Mouse (Mus musculus) forebrain, embryonic 14.5 days (tissue): ENCODE results near the gene Ube2d1. TPM values are rescaled to one million over a fixed set of nuclear protein-coding genes. Genes with fewer than 3 reads are reported as not detected.
A peak's percentile ranks its signal among the peaks of the same experiment; 100 is the strongest.

Source experiments
- ATAC-seq: fragments of 200-750 bp; cut with Nextera tagmentation; 2 replicates; pipeline ENCODE4 v1.8.0; 2017; ENCODE audit warnings: mild to moderate bottlenecking, moderate library complexity
- DNase-seq: peaks from one replicate; pipeline ENCODE4 v3.0.0-alpha.2; 2015; ENCODE audit warnings: low spot score
- H3K27ac ChIP-seq: fragments of 300-500 bp; sonication (generic); 2 replicates; pipeline ENCODE4 v1.5.1; 2014; ENCODE audit warnings: low read depth, mild to moderate bottlenecking, control low read depth, low read length, moderate library complexity
- H3K27me3 ChIP-seq: fragments of 300-500 bp; sonication (generic); replicated peaks from 2 replicates; pipeline ENCODE4 v1.6.1; 2014; ENCODE audit warnings: low read length, control low read depth, mixed read lengths; ENCODE audit not compliant: control insufficient read depth, insufficient read depth
- H3K36me3 ChIP-seq: fragments of 300-500 bp; sonication (generic); 2 replicates; pipeline ENCODE4 v1.6.1; 2014; ENCODE audit warnings: low read length, control low read depth; ENCODE audit not compliant: control insufficient read depth, insufficient read depth
- H3K4me1 ChIP-seq: fragments of 300-500 bp; sonication (generic); 2 replicates; pipeline ENCODE4 v1.6.1; 2014; ENCODE audit warnings: antibody characterized with exemption, low read length, control low read depth; ENCODE audit not compliant: control insufficient read depth, insufficient read depth
- H3K4me2 ChIP-seq: fragments of 300-500 bp; sonication (generic); 2 replicates; pipeline ENCODE4 v1.6.1; 2014; ENCODE audit warnings: mild to moderate bottlenecking, control low read depth, low read length
- H3K4me3 ChIP-seq: fragments of 300-500 bp; sonication (generic); 2 replicates; pipeline ENCODE4 v1.5.1; 2014; ENCODE audit warnings: low read depth, low read length, control low read depth
- H3K9ac ChIP-seq: fragments of 300-500 bp; sonication (generic); 2 replicates; pipeline ENCODE4 v1.6.1; 2014; ENCODE audit warnings: mild to moderate bottlenecking, low read length, control low read depth, moderate library complexity
- H3K9me3 ChIP-seq: fragments of 300-500 bp; sonication (generic); replicated peaks from 2 replicates; pipeline ENCODE4 v1.6.1; 2016; ENCODE audit warnings: low read length, control low read depth, mixed read lengths; ENCODE audit not compliant: control insufficient read depth
- WGBS: fragments of 180-500 bp; shearing (Covaris S2); extraction: QIAGEN DNeasy Blood & Tissue Kit; methylation state at CpG from one replicate; pipeline ENCODE4 v1.1.7; 2014; 5-methylcytosine and 5-hydroxymethylcytosine counted together
- polyA plus RNA-seq: library from polyadenylated mRNA; unstranded; fragments of >200 nt; fragmentation: Nextera tagmentation; extraction: Ambion mirVana; gene quantifications from 2 replicates; pipeline ENCODE4 v1.2.1, GENCODE M21; 2014

Gene Ube2d1
- polyA plus RNA-seq, 1 experiment from 2014 or later = 239 TPM

GRCm38 (mm10) chr10:71273008-71273739 lies 11.9 kb downstream of the Ube2d1 start:
- Histone ChIP-seq H3K4me3 (no peak overlapping the region), H3K9ac (no peak overlapping the region), H3K36me3 (0 out of 2 replicates have a peak, but pooled peaks cover 6% of the 10 kb centered on the region), H3K4me1 (peaks cover 7% of the 10 kb centered on the region), H3K4me2 (no peak overlapping the region), H3K27ac (peak overlapping the region; percentile 54; the same call in 1 of the 2 replicates), H3K27me3 (no peaks in the 10 kb centered on the region), H3K9me3 (no peaks in the 10 kb centered on the region)
- 55% methylated on average over 9 of the region's 9 CpGs for WGBS
- peak; percentile 80 for ATAC-seq
- peak; percentile 71 for DNase-seq

GRCm38 (mm10) chr10:71267973-71268372 lies 17.1 kb downstream of the Ube2d1 start:
- Histone ChIP-seq H3K9ac (no peak overlapping the region), H3K27ac (no peak overlapping the region), H3K27me3 (no peaks in the 10 kb centered on the region), H3K4me2 (no peak overlapping the region), H3K9me3 (no peaks in the 10 kb centered on the region), H3K36me3 (no peaks in the 10 kb centered on the region), H3K4me3 (no peak overlapping the region), H3K4me1 (peaks cover 3% of the 10 kb centered on the region)
- ATAC-seq = no peak
- no peak for DNase-seq
- 93% methylated on average over 2 of the region's 2 CpGs for WGBS

- H3K9ac ChIP-seq = no peak overlapping the region
- H3K4me3 ChIP-seq = no peak overlapping the region
- H3K27me3 ChIP-seq = no peaks in the 10 kb centered on the region
- peaks cover 3% of the 10 kb centered on the region for H3K4me1 ChIP-seq
- DNase-seq (no peak), ATAC-seq (no peak)
- H3K27ac ChIP-seq = no peak overlapping the region
- H3K36me3 ChIP-seq = no peaks in the 10 kb centered on the region
- 93% methylated on average over 11 of the region's 11 CpGs for WGBS
- no peak overlapping the region for H3K4me2 ChIP-seq
- H3K9me3 ChIP-seq = no peaks in the 10 kb centered on the region
These were observed 17.6 kb downstream of the Ube2d1 start for GRCm38 (mm10) chr10:71267511-71267910.

GRCm38 (mm10) chr10:71265067-71265466 lies 20.0 kb downstream of the Ube2d1 start:
- no peak overlapping the region for H3K9ac ChIP-seq
- H3K4me2 ChIP-seq = no peak overlapping the region
- no peak for ATAC-seq
- no peaks in the 10 kb centered on the region for H3K9me3 ChIP-seq
- H3K27me3 ChIP-seq = no peaks in the 10 kb centered on the region
- H3K4me3 ChIP-seq = no peak overlapping the region
- no peak overlapping the region for H3K27ac ChIP-seq
- 92% methylated on average over 4 of the region's 4 CpGs for WGBS
- DNase-seq = no peak
- peaks cover 3% of the 10 kb centered on the region for H3K4me1 ChIP-seq
- H3K36me3 ChIP-seq = peaks cover 19% of the 10 kb centered on the region

GRCm38 (mm10) chr10:71261637-71262036 lies 23.4 kb downstream of the Ube2d1 start:
- no peak overlapping the region for H3K27ac ChIP-seq
- H3K9ac ChIP-seq = no peak overlapping the region
- H3K4me2 ChIP-seq = no peak overlapping the region
- H3K27me3 ChIP-seq = no peaks in the 10 kb centered on the region
- 89% methylated on average over 8 of the region's 8 CpGs for WGBS
- H3K4me1 ChIP-seq = no peaks in the 10 kb centered on the region; the same call in 1 of the 2 replicates
- H3K4me3 ChIP-seq = no peak overlapping the region
- H3K9me3 ChIP-seq = no peaks in the 10 kb centered on the region
- ATAC-seq (no peak), DNase-seq (no peak)
- H3K36me3 ChIP-seq = peaks cover 49% of the 10 kb centered on the region

GRCm38 (mm10) chr10:71258943-71259342 lies 26.1 kb downstream of the Ube2d1 start:
- Histone ChIP-seq H3K4me1 (no peaks in the 10 kb centered on the region; the same call in 1 of the 2 replicates), H3K4me3 (no peak overlapping the region), H3K9me3 (no peaks in the 10 kb centered on the region), H3K27me3 (no peaks in the 10 kb centered on the region), H3K9ac (no peak overlapping the region), H3K36me3 (peaks cover 73% of the 10 kb centered on the region), H3K27ac (no peak overlapping the region), H3K4me2 (no peak overlapping the region)
- no peak for DNase-seq
- WGBS = 93% methylated on average over 5 of the region's 5 CpGs
- ATAC-seq = no peak

- no peaks in the 10 kb centered on the region for H3K27me3 ChIP-seq
- H3K9ac ChIP-seq = no peak overlapping the region
- WGBS = 90% methylated on average over 8 of the region's 8 CpGs
- H3K9me3 ChIP-seq = no peaks in the 10 kb centered on the region
- DNase-seq (no peak), ATAC-seq (no peak)
- H3K4me1 ChIP-seq = no peaks in the 10 kb centered on the region
- H3K36me3 ChIP-seq = peaks cover 74% of the 10 kb centered on the region
- H3K4me3 ChIP-seq = no peak overlapping the region
- H3K27ac ChIP-seq = no peak overlapping the region
- no peak overlapping the region for H3K4me2 ChIP-seq
These were observed 26.5 kb downstream of the Ube2d1 start for GRCm38 (mm10) chr10:71258516-71258915.

GRCm38 (mm10) chr10:71253147-71253546 lies 31.9 kb downstream of the Ube2d1 start:
- ATAC-seq (no peak), DNase-seq (no peak)
- no peak overlapping the region for H3K27ac ChIP-seq
- no peak overlapping the region for H3K4me2 ChIP-seq
- peaks cover 37% of the 10 kb centered on the region for H3K36me3 ChIP-seq
- WGBS = 86% methylated on average over 4 of the region's 4 CpGs
- H3K27me3 ChIP-seq = no peaks in the 10 kb centered on the region
- no peak overlapping the region for H3K4me3 ChIP-seq
- no peaks in the 10 kb centered on the region for H3K9me3 ChIP-seq
- H3K9ac ChIP-seq = no peak overlapping the region
- no peaks in the 10 kb centered on the region for H3K4me1 ChIP-seq

- no peaks in the 10 kb centered on the region for H3K27me3 ChIP-seq
- no peak overlapping the region for H3K27ac ChIP-seq
- no peak overlapping the region for H3K9ac ChIP-seq
- DNase-seq = no peak
- H3K9me3 ChIP-seq = no peaks in the 10 kb centered on the region
- 83% methylated on average over 5 of the region's 5 CpGs for WGBS
- H3K36me3 ChIP-seq = peaks cover 31% of the 10 kb centered on the region
- H3K4me2 ChIP-seq = no peak overlapping the region
- H3K4me3 ChIP-seq = no peak overlapping the region
- ATAC-seq = no peak
- H3K4me1 ChIP-seq = no peaks in the 10 kb centered on the region
These were observed 32.6 kb downstream of the Ube2d1 start for GRCm38 (mm10) chr10:71252421-71252820.
